8 mouse cellular contexts compared by ENCODE assay signal in the genomic region with DNA sequence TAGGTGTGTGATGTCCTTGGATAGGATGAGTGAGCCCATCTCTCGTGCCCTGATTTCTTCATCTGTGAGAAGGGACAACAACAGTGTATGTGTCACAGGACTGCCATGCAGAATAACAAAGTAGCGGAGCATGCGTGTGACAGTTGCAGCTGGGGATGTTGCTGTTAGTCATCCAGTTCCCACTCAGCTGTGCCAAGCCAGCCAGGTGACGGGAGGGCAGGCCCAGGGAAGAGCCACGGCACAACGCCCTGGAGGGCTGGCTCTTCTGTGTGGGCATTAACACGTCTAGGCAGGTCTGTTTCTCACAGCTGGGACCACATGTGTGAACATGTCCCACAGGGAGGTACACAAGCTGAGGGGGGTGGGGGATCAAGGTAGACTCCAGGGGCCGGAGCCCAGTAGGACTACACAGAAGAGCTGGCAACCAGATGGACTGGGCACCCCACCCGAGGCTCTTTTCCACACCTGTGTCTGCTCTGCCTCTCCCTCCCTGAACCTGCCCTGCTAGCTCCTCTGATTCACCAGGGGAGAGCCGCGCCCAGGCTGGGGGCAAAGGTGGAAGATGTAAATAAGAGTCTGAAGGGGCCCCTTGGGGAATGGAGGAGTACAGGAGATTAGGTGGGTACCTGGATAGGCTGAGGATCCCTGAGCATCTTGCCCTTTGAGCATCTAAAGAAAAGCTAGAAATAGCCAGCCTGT. TPM values are rescaled to one million over a fixed set of nuclear protein-coding genes. Genes with fewer than 3 reads are reported as not detected.
DNase-seq lines count a peak whose midpoint lies in the region; ATAC-seq and TF ChIP-seq lines count a peak whose summit lies in the region.

No protein-coding gene starts in this region.

- no peaks in the 10 kb centered on the region for H3K27me3 ChIP-seq in lung, embryonic 15.5 days
- H3K27me3 ChIP-seq in neural tube, embryonic 14.5 days (ENCODE audit: control insufficient read depth, insufficient read depth, low read length) = no peaks in the 10 kb centered on the region

- 66% methylated on average over 9 of the region's 11 CpGs for WGBS in lung, embryonic 15.5 days
- 65% methylated on average over 11 of the region's 11 CpGs for WGBS in neural tube, embryonic 14.5 days

- no peak overlapping the region for H3K27ac ChIP-seq in lung, embryonic 15.5 days
- H3K27ac ChIP-seq in cortical plate, adult 2 months (ENCODE audit: insufficient read depth, low read length) = no peak overlapping the region
- H3K27ac ChIP-seq in neural tube, embryonic 14.5 days (ENCODE audit: low read depth, low read length) = no peak overlapping the region

- H3K4me2 ChIP-seq in lung, embryonic 15.5 days = peak overlapping the region; percentile 83; the same call in 1 of the 2 replicates
- peak overlapping the region; percentile 87 for H3K4me2 ChIP-seq in neural tube, embryonic 14.5 days (ENCODE audit: low read depth, low read length)

- H3K9me3 ChIP-seq in lung, embryonic 15.5 days = no peaks in the 10 kb centered on the region
- no peaks in the 10 kb centered on the region for H3K9me3 ChIP-seq in neural tube, embryonic 14.5 days (ENCODE audit: control insufficient read depth, low read length)

- peaks cover 5% of the 10 kb centered on the region; the same call in 1 of the 2 replicates for H3K36me3 ChIP-seq in lung, embryonic 15.5 days
- no peaks in the 10 kb centered on the region for H3K36me3 ChIP-seq in neural tube, embryonic 14.5 days (ENCODE audit: control insufficient read depth, insufficient read depth, low read length)

- no peak for TF ChIP-seq CTCF in cortical plate, adult 2 months (IDR thresholded peaks at IDR 0.05; ENCODE audit: extremely low read depth, insufficient read depth, low read length)

- H3K9ac ChIP-seq in lung, embryonic 15.5 days = peak overlapping the region; percentile 22; the same call in 1 of the 2 replicates
- peak overlapping the region; percentile 30; the same call in 1 of the 2 replicates for H3K9ac ChIP-seq in neural tube, embryonic 14.5 days (replicated peaks; ENCODE audit: low read depth, low read length)

- no peak for TF ChIP-seq POLR2A in cortical plate, adult 2 months (IDR thresholded peaks at IDR 0.05; ENCODE audit: extremely low read depth, insufficient read depth, low read length)

- no peak overlapping the region for H3K4me3 ChIP-seq in lung, embryonic 15.5 days
- H3K4me3 ChIP-seq in cortical plate, adult 2 months (ENCODE audit: insufficient read depth, low read length) = peak overlapping the region; percentile 27
- 0 out of 2 replicates have a peak overlapping the region, but pooled peaks have one; percentile 89 for H3K4me3 ChIP-seq in neural tube, embryonic 14.5 days (ENCODE audit: low read depth, low read length)

- no peak for ATAC-seq in lung, embryonic 15.5 days (ENCODE audit: borderline replicate concordance, extremely low read depth, low FRiP score, low TSS enrichment)
- no peak for ATAC-seq in neural tube, embryonic 14.5 days (ENCODE audit: low read depth)

- intact Hi-C loops in left cerebral cortex, postnatal 14 days (cut with DNase I) = no loop called here

- peaks cover 47% of the 10 kb centered on the region for H3K4me1 ChIP-seq in lung, embryonic 15.5 days
- H3K4me1 ChIP-seq in cortical plate, adult 2 months (ENCODE audit: control insufficient read depth, insufficient read depth, low read length) = peaks cover 9% of the 10 kb centered on the region
- peaks cover 46% of the 10 kb centered on the region for H3K4me1 ChIP-seq in neural tube, embryonic 14.5 days (ENCODE audit: control insufficient read depth, insufficient read depth, low read length)

- no peak for DNase-seq in lung, postnatal 4 days
- peak; percentile 55 for DNase-seq in gastrocnemius, postnatal 25 days
- DNase-seq in left cerebral cortex, postnatal 14 days (ENCODE audit: low spot score in 2 of 2) = peak; percentile 39 to 71
- no peak for DNase-seq in spleen, postnatal 14 days (ENCODE audit: low spot score in 2 of 2)
- DNase-seq in spleen, adult 18-20 months = no peak

RNA-seq across cellular contexts. Expression of gene Itpkc, which starts 3.4 kb away (rescaled TPM):
- 5.1 and 5.4 TPM in 2 replicates for polyA plus RNA-seq in lung, embryonic 15.5 days (2015; fragmentation: Nextera tagmentation; extraction: Ambion mirVana)
- polyA plus RNA-seq in cortical plate, adult 2 months (2012; rRNA removed) = 5.8 and 6.8 TPM in 2 replicates
- 1 to 10 TPM; 2.3 to 3.6 TPM for total RNA-seq in gastrocnemius, postnatal 25 days (2021)
- 1 to 10 TPM; 7.3 to 8.0 TPM for total RNA-seq in left cerebral cortex, postnatal 14 days (2021)
- 6.6 and 7.2 TPM in 2 replicates for polyA plus RNA-seq in neural tube, embryonic 14.5 days (2014; fragmentation: Nextera tagmentation; extraction: Ambion mirVana)

RNA-seq across cellular contexts. Expression of gene Coq8b, which starts 7.8 kb away (rescaled TPM):
- 20.3 and 20.4 TPM in 2 replicates for polyA plus RNA-seq in lung, embryonic 15.5 days (2015; fragmentation: Nextera tagmentation; extraction: Ambion mirVana)
- polyA plus RNA-seq in cortical plate, adult 2 months (2012; rRNA removed) = 30.6 and 31.8 TPM in 2 replicates
- 1 to 10 TPM; 3.0 to 4.9 TPM for total RNA-seq in gastrocnemius, postnatal 25 days (2021)
- total RNA-seq in left cerebral cortex, postnatal 14 days (2021) = 10 to 100 TPM; 31.2 to 34.8 TPM
- 16.7 and 20.9 TPM in 2 replicates for polyA plus RNA-seq in neural tube, embryonic 14.5 days (2014; fragmentation: Nextera tagmentation; extraction: Ambion mirVana)

RNA-seq across cellular contexts. Expression of gene Snrpa, which starts 29.0 kb away (rescaled TPM):
- 257 TPM in 2 replicates for polyA plus RNA-seq in lung, embryonic 15.5 days (2015; fragmentation: Nextera tagmentation; extraction: Ambion mirVana)
- polyA plus RNA-seq in cortical plate, adult 2 months (2012; rRNA removed) = 175 and 176 TPM in 2 replicates
- total RNA-seq in gastrocnemius, postnatal 25 days (2021) = 10 to 100 TPM; 31.4 to 31.8 TPM
- 10 to 100 TPM; 81.3 to 81.8 TPM for total RNA-seq in left cerebral cortex, postnatal 14 days (2021)
- 197 and 207 TPM in 2 replicates for polyA plus RNA-seq in neural tube, embryonic 14.5 days (2014; fragmentation: Nextera tagmentation; extraction: Ambion mirVana)

RNA-seq across cellular contexts. Expression of gene BC024978, which starts 29.4 kb away (rescaled TPM):
- 3.0 and 3.4 TPM in 2 replicates for polyA plus RNA-seq in lung, embryonic 15.5 days (2015; fragmentation: Nextera tagmentation; extraction: Ambion mirVana)
- polyA plus RNA-seq in cortical plate, adult 2 months (2012; rRNA removed) = 14.9 and 15.2 TPM in 2 replicates
- 10 to 100 TPM; 12.1 to 13.0 TPM for total RNA-seq in gastrocnemius, postnatal 25 days (2021)
- total RNA-seq in left cerebral cortex, postnatal 14 days (2021) = 10 to 100 TPM; 18.9 to 21.3 TPM
- polyA plus RNA-seq in neural tube, embryonic 14.5 days (2014; fragmentation: Nextera tagmentation; extraction: Ambion mirVana) = 3.6 TPM in 2 replicates

RNA-seq across cellular contexts. Expression of gene Numbl, which starts 33.2 kb away (rescaled TPM):
- polyA plus RNA-seq in lung, embryonic 15.5 days (2015; fragmentation: Nextera tagmentation; extraction: Ambion mirVana) = 23.6 and 23.8 TPM in 2 replicates
- polyA plus RNA-seq in cortical plate, adult 2 months (2012; rRNA removed) = 108 TPM in 2 replicates
- total RNA-seq in gastrocnemius, postnatal 25 days (2021) = 1 to 10 TPM; 3.6 to 5.4 TPM
- total RNA-seq in left cerebral cortex, postnatal 14 days (2021) = 100 to 1,000 TPM; 134 to 139 TPM
- 22.6 and 27.9 TPM in 2 replicates for polyA plus RNA-seq in neural tube, embryonic 14.5 days (2014; fragmentation: Nextera tagmentation; extraction: Ambion mirVana)

Comparison
In these comparisons a context has a peak if more than half of its experiments do, and no peak if none do; other contexts are left out.
1. DNase-seq: peak in gastrocnemius, postnatal 25 days (single experiment) and left cerebral cortex, postnatal 14 days (2 of 2); none in lung, postnatal 4 days (0 of 2), spleen, postnatal 14 days (0 of 2) and spleen, adult 18-20 months (0 of 2).